Mouse (Mus musculus) cerebellum, adult 2 months (tissue): ENCODE measurements around the gene Ofd1. TPM values are rescaled to one million over a fixed set of nuclear protein-coding genes. Genes with fewer than 3 reads are reported as not detected.

ENCODE experiments used
- DNase-seq, 2 experiments: peaks; one replicate each; pipeline ENCODE4 v3.0.0; 2021
- H3K27ac ChIP-seq: fragments of 200-500 bp; 2 replicates; pipeline ENCODE4 v1.5.1; 2012; ENCODE audit warnings: low read length, control low read depth, inconsistent platforms; ENCODE audit not compliant: insufficient read depth
- H3K27me3 ChIP-seq: fragments of 200-500 bp; 2 replicates; pipeline ENCODE4 v1.6.1; 2012; ENCODE audit warnings: inconsistent platforms, mild to moderate bottlenecking, low read length, moderate library complexity; ENCODE audit not compliant: control insufficient read depth, insufficient read depth
- H3K4me1 ChIP-seq: fragments of 200-500 bp; 2 replicates; pipeline ENCODE4 v1.6.1; 2011; ENCODE audit warnings: low read length; ENCODE audit not compliant: control insufficient read depth, insufficient read depth
- H3K4me3 ChIP-seq: fragments of 200-500 bp; replicated peaks from 2 replicates; pipeline ENCODE3; 2011; ENCODE audit warnings: mild to moderate bottlenecking, low read depth, low read length, control low read depth; ENCODE audit not compliant: insufficient read depth
- CTCF ChIP-seq: fragments of 200-500 bp; IDR thresholded peaks from 2 replicates; pipeline ENCODE4 v1.5.1; 2011; ENCODE audit warnings: low read depth, mild to moderate bottlenecking, control low read depth, low read length, moderate library complexity, borderline replicate concordance; ENCODE audit not compliant: insufficient read depth
- POLR2A ChIP-seq: fragments of 200-500 bp; IDR thresholded peaks from 2 replicates; pipeline ENCODE4 v1.6.1; 2011; ENCODE audit warnings: low read length, control low read depth, borderline replicate concordance; ENCODE audit not compliant: insufficient read depth
- WGBS: fragments of 180-500 bp; shearing (Covaris S2); methylation state at CpG from one replicate; pipeline ENCODE4 v1.1.7; 2018; 5-methylcytosine and 5-hydroxymethylcytosine counted together
- polyA plus RNA-seq: library from polyadenylated mRNA; depleted of rRNA; stranded (reverse); fragments of >200 nt; gene quantifications from 2 replicates; pipeline ENCODE4 v1.2.3, GENCODE M21; 2012; rRNA removed

Gene Ofd1
- polyA plus RNA-seq: 5.6 and 5.8 TPM in 2 replicates

GRCm38 (mm10) chrX:166440616-166441063 lies at the start of gene Ofd1:
Gene Ofd1, minus strand, starts transcription at chrX:166440704.
- Histone ChIP-seq H3K4me1 (no peaks in the 10 kb centered on the region), H3K4me3 (peak within 1 kb of the TSS; percentile 100), H3K27ac (peak within 1 kb of the TSS; percentile 89), H3K27me3 (no peaks in the 10 kb centered on the region)
- TF ChIP-seq CTCF (no peak), POLR2A (peak; percentile 83)
- peak; percentile 90 to 92 for DNase-seq
- 3% methylated on average over 39 of the region's 44 CpGs for WGBS

- peak within 1 kb of the TSS; percentile 94 for H3K27ac ChIP-seq
- DNase-seq: peak; percentile 90
- H3K4me1 ChIP-seq: no peaks in the 10 kb centered on the region
- WGBS: 7% methylated on average over 39 of the region's 41 CpGs
- H3K4me3 ChIP-seq: peak within 1 kb of the TSS; percentile 100
- TF ChIP-seq CTCF (no peak), POLR2A (peak; percentile 51; the same call in 1 of the 2 replicates)
- no peaks in the 10 kb centered on the region for H3K27me3 ChIP-seq
These were observed 39.0 kb upstream of the Ofd1 start, which contains the start of gene Rab9 for GRCm38 (mm10) chrX:166479365-166479983. Gene Rab9, minus strand, starts transcription at chrX:166479867.

GRCm38 (mm10) chrX:166478631-166479364 lies 38.3 kb upstream of the Ofd1 start:
- DNase-seq: peak in 1 of 2 experiments; percentile 19
- Histone ChIP-seq H3K4me3 (peak overlapping the region; percentile 100), H3K27ac (peak overlapping the region; percentile 94; the same call in 1 of the 2 replicates), H3K27me3 (no peaks in the 10 kb centered on the region), H3K4me1 (no peaks in the 10 kb centered on the region)
- no peak for TF ChIP-seq CTCF
- TF ChIP-seq POLR2A: no peak
- WGBS: 5% methylated on average over 28 of the region's 28 CpGs

- 30% methylated on average over 6 of the region's 6 CpGs for WGBS
- Histone ChIP-seq H3K4me1 (no peaks in the 10 kb centered on the region), H3K27me3 (no peaks in the 10 kb centered on the region), H3K27ac (no peak overlapping the region), H3K4me3 (no peak overlapping the region)
- no peak for DNase-seq
- no peak for TF ChIP-seq POLR2A
- no peak for TF ChIP-seq CTCF
These were observed 36.9 kb upstream of the Ofd1 start for GRCm38 (mm10) chrX:166477393-166477792.

- Histone ChIP-seq H3K4me1 (0 out of 2 replicates have a peak, but pooled peaks cover 3% of the 10 kb centered on the region), H3K27ac (no peak overlapping the region), H3K27me3 (no peaks in the 10 kb centered on the region), H3K4me3 (no peak overlapping the region)
- TF ChIP-seq CTCF (no peak), POLR2A (no peak)
- DNase-seq: no peak
- 74% methylated on average over 6 of the region's 6 CpGs for WGBS
These were observed 32.1 kb upstream of the Ofd1 start for GRCm38 (mm10) chrX:166472612-166473011.

- Histone ChIP-seq H3K27ac (no peak overlapping the region), H3K4me3 (no peak overlapping the region), H3K27me3 (no peaks in the 10 kb centered on the region), H3K4me1 (0 out of 2 replicates have a peak, but pooled peaks cover 3% of the 10 kb centered on the region)
- TF ChIP-seq POLR2A (no peak), CTCF (no peak)
- no peak for DNase-seq
- WGBS: 92% methylated on average over 7 of the region's 7 CpGs
These were observed 27.8 kb upstream of the Ofd1 start for GRCm38 (mm10) chrX:166468321-166468720.

- 95% methylated on average over 1 of the region's 1 CpGs for WGBS
These were observed 15.0 kb upstream of the Ofd1 start for GRCm38 (mm10) chrX:166455525-166455924.

GRCm38 (mm10) chrX:166454331-166454730 lies 13.8 kb upstream of the Ofd1 start:
- 76% methylated on average over 3 of the region's 3 CpGs for WGBS
- no peak for DNase-seq

More at GRCm38 (mm10) chrX:166455525-166455924, 15.0 kb upstream of the Ofd1 start:
- TF ChIP-seq POLR2A (no peak), CTCF (no peak)
- no peak overlapping the region for H3K27ac ChIP-seq
- no peaks in the 10 kb centered on the region for H3K4me1 ChIP-seq
- DNase-seq: no peak
- no peaks in the 10 kb centered on the region for H3K27me3 ChIP-seq
- no peak overlapping the region for H3K4me3 ChIP-seq

More at GRCm38 (mm10) chrX:166454331-166454730, 13.8 kb upstream of the Ofd1 start:
- Histone ChIP-seq H3K27ac (no peak overlapping the region), H3K27me3 (no peaks in the 10 kb centered on the region), H3K4me3 (no peak overlapping the region), H3K4me1 (no peaks in the 10 kb centered on the region)
- no peak for TF ChIP-seq POLR2A
- no peak for TF ChIP-seq CTCF
